Mouse (Mus musculus): ENCODE measurements around the gene Pde1a.

The Pde1a gene

GRCm38 (mm10) chr2:80046751-80047513 lies 82.3 kb downstream of the Pde1a start:
- no peak for DNase-seq (ENCODE audit: low read depth, low spot score)

GRCm38 (mm10) chr2:80038642-80039445 lies 90.4 kb downstream of the Pde1a start:
- DNase-seq (ENCODE audit: low read depth, low spot score): no peak

DNA sequence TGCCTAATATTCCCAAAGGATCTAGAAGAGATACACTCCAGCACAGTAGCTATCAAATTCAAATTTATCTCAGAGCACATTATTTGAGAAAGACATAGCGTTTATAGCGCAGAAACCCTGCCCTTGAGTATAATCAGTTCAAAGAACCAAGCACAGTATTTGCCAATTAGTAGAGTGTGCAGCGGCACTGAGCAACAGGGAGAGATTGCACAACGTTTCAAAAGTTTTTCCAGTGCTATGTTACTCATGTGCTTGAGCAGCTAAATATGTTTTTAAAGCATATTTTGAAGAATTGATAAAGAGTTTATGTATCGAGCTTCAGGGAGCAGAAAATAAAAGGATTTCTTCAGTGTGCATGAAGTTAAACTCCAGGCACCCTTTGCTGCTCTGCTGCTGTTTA lies 91.3 kb downstream of the Pde1a start:
- DNase-seq (ENCODE audit: low read depth, low spot score): no peak

DNA sequence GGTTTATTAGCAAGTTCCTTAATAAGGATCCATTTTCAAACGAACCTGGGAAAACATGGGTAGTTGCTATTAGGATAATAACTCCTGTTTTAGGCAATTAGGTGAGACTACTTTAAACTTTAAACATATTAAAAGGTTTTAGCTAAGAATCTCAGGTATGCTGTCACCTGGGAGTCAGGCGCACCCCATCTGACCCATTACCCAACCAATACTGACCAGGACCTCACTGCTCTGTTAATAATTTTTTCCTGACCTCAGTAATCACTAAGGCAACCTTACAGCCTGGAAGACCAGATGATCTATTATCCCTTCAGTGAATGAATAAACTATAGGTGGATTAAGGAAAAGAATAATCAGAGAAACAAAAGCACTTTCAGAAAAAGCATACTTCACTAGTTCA lies 100.2 kb downstream of the Pde1a start:
- no peak for DNase-seq (ENCODE audit: low read depth, low spot score)

GRCm38 (mm10) chr2:80026053-80026452 lies 103.2 kb downstream of the Pde1a start:
- DNase-seq (ENCODE audit: low read depth, low spot score): no peak

GRCm38 (mm10) chr2:80025597-80025996 lies 103.7 kb downstream of the Pde1a start:
- no peak for DNase-seq (ENCODE audit: low read depth, low spot score)

- DNase-seq (ENCODE audit: low read depth, low spot score): no peak
Observed at GRCm38 (mm10) chr2:80025038-80025437, 104.2 kb downstream of the Pde1a start.

GRCm38 (mm10) chr2:80014161-80014560 lies 115.1 kb downstream of the Pde1a start:
- no peak for DNase-seq (ENCODE audit: low read depth, low spot score)

GRCm38 (mm10) chr2:80013060-80013459 lies 116.2 kb downstream of the Pde1a start:
- DNase-seq (ENCODE audit: low read depth, low spot score): no peak

DNA sequence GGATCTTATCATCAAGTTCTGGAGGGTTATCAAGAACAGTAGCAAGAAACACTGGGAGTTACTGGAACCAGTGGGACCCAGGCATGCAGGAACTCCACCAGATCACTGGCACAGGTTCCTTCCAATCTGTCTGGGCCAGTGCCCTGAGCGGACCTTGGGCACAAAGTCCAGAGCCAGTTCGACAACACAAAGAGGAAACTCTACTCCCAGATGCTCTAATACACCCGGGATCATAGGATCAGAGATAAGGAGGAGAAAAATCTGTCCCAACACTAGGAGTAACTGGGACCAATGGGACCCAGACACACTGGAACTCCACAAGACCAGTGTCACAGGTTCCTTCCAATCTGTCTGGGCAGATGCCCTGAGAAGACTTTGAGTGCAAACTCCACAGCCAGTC lies 130.1 kb downstream of the Pde1a start:
- DNase-seq (ENCODE audit: low read depth, low spot score): no peak

DNA sequence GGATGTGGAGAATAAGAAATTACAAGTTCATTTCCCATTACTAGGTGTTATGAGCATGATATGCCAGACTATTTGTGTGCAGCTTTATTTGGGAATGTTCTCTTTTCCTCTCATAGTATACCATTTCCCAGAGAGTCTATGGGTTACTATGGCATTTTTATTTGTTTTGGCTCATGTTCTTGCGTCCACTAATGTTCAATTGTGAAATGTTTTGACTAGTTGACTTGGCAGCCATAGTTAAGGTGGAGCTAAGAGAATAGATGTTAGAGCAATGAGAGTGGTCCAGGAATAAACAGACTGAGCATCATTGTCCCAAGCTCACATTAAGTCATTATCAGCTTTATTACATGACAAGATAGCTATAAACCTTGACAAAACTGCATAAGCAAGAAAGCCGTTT lies 130.8 kb downstream of the Pde1a start:
- no peak for DNase-seq (ENCODE audit: low read depth, low spot score)

- DNase-seq (ENCODE audit: low read depth, low spot score): no peak
Observed at GRCm38 (mm10) chr2:79991642-79992041, 137.6 kb downstream of the Pde1a start.

DNA sequence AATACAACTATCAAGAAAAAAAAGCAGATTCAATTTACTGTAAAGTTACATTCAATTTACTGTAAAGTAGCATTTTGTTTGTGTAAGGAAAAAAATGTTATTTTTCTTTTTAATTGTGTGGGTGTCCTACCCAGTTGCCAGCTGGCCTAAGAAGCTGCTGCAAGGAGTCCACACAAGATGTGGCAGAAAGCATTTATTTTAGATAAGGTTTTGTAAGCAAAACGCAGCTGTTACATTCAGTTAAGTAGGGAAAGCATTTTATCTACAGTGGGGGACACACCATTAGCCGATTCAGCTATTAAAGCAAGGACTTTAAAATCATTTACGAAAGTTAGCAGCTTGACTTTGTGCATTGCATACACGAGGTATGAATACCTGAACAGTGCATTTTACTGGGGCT lies 145.5 kb downstream of the Pde1a start:
- no peak for DNase-seq (ENCODE audit: low read depth, low spot score)

DNA sequence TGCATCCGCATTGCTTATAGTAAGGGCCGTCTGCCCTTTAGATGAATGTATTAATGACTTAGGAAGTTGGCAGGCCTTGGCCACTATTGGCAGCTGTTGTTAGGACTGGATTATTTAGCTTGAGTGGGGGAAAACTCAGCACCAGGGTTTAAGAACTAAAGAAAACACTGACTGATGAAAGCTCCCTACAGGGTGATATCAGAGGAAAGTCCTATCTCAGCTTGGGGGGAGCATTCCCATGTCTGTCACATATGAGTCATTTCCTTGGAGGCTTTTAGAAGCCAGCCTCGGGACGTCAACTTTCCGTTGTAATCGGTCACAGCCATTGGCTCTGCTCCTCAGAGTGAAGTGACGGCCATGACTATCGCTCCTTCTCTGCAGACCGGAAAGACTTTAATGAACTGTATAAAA lies 146.0 kb downstream of the Pde1a start:
- DNase-seq (ENCODE audit: low read depth, low spot score): no peak

GRCm38 (mm10) chr2:79981781-79982180 lies 147.5 kb downstream of the Pde1a start:
- DNase-seq (ENCODE audit: low read depth, low spot score): no peak

- no peak for DNase-seq (ENCODE audit: low read depth, low spot score)
Observed at GRCm38 (mm10) chr2:79978992-79979391, 150.3 kb downstream of the Pde1a start.

DNA sequence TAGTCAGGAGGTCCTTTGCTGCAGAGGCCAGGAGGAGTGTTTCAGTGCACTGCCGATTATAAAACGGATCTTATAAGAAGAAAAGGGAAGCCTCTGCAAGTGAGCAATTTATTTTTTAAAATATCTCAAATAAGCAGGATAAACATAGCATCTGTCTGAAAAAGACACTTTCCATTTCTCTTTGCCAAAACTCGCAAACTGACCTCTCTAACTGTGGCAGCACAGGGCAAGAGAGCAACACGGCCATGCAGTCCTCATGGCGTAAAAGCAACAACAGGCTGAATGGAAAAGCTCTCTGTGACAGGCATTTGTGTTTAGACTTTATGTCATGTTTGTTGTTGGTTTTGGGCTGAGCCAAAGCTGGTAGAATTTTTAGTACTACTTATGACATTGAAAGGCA lies 152.0 kb downstream of the Pde1a start:
- DNase-seq (ENCODE audit: low read depth, low spot score): no peak

DNA sequence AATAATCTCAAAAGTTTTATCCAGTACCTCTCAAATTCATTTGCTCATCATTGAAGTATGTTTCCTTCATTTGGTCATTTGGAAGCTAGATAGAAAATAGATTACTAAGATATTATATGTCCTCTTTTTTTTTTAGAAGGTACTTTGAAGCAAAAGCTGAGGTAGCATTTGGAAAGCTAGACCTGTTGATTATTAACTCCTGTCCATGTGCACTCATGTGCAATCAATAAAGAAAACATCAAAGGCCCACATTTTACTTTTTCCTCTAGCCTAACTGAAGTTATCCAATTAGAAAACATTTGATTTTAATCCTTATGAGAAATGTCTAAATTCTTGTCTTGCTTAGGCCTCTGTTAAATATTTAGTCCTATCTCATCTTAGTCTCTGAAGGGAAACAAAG lies 153.3 kb downstream of the Pde1a start:
- DNase-seq (ENCODE audit: low read depth, low spot score): no peak

GRCm38 (mm10) chr2:79972271-79972670 lies 157.0 kb downstream of the Pde1a start:
- no peak for DNase-seq (ENCODE audit: low read depth, low spot score)

DNA sequence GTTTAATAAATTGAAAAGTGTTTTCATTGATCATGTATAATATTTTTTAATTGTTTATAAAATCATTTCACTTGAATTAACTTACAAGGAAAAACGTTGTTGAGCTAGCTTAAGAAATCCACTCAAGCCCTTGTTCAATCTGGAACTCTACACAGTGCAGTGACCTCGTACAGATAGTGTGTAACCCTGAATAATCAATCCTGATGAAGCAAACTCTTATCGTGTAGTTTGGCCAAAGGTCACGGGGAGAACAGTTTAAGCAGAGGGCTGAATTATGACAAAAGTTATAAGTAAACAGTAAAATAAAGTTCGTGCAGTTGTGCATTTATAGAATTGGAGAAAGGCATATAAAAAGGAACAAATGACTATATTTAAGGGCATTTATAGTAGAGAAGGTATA lies 159.7 kb downstream of the Pde1a start:
- DNase-seq (ENCODE audit: low read depth, low spot score): no peak

GRCm38 (mm10) chr2:79966681-79967506 lies 162.4 kb downstream of the Pde1a start:
- DNase-seq (ENCODE audit: low read depth, low spot score): no peak

GRCm38 (mm10) chr2:79966086-79966485 lies 163.2 kb downstream of the Pde1a start:
- DNase-seq (ENCODE audit: low read depth, low spot score): no peak
